Mouse (Mus musculus) stomach, embryonic 16.5 days (tissue): ENCODE results near the gene Guca2a. TPM values are rescaled to one million over a fixed set of nuclear protein-coding genes. Genes with fewer than 3 reads are reported as not detected.

Experiments used
- ATAC-seq: fragments of 200-750 bp; cut with Nextera tagmentation; 2 replicates; pipeline ENCODE4 v1.8.0; 2017; ENCODE audit warnings: moderate number of reproducible peaks, moderate TSS enrichment; ENCODE audit not compliant: insufficient read depth, low FRiP score
- H3K27ac ChIP-seq: fragments of 300-500 bp; sonication (generic); 2 replicates; pipeline ENCODE4 v1.5.1; 2014; ENCODE audit warnings: low read length
- H3K27me3 ChIP-seq: fragments of 300-500 bp; sonication (generic); 2 replicates; pipeline ENCODE4 v1.6.1; 2014; ENCODE audit warnings: low read length, control low read depth, mixed read lengths; ENCODE audit not compliant: control insufficient read depth, insufficient read depth
- H3K36me3 ChIP-seq: fragments of 300-500 bp; sonication (generic); 2 replicates; pipeline ENCODE4 v1.6.1; 2014; ENCODE audit warnings: low read length; ENCODE audit not compliant: control insufficient read depth, insufficient read depth
- H3K4me1 ChIP-seq: fragments of 300-500 bp; sonication (generic); 2 replicates; pipeline ENCODE4 v1.6.1; 2014; ENCODE audit warnings: low read length, control low read depth, mixed read lengths; ENCODE audit not compliant: control insufficient read depth, insufficient read depth
- H3K4me2 ChIP-seq: fragments of 300-500 bp; sonication (generic); 2 replicates; pipeline ENCODE4 v1.6.1; 2014; ENCODE audit warnings: low read depth, low read length, mixed read lengths
- H3K4me3 ChIP-seq: fragments of 300-500 bp; sonication (generic); replicated peaks from 2 replicates; pipeline ENCODE4 v1.5.1; 2014; ENCODE audit warnings: mild to moderate bottlenecking, low read length
- H3K9ac ChIP-seq: fragments of 300-500 bp; sonication (generic); 2 replicates; pipeline ENCODE4 v1.6.1; 2014; ENCODE audit warnings: low read length
- H3K9me3 ChIP-seq: fragments of 300-500 bp; sonication (generic); replicated peaks from 2 replicates; pipeline ENCODE4 v1.6.1; 2016; ENCODE audit warnings: low read length, control low read depth; ENCODE audit not compliant: control insufficient read depth
- WGBS: fragments of 180-500 bp; shearing (Covaris S2); extraction: QIAGEN DNeasy Blood & Tissue Kit; methylation state at CpG from one replicate; pipeline ENCODE4 v1.1.7; 2014; 5-methylcytosine and 5-hydroxymethylcytosine counted together
- polyA plus RNA-seq: library from polyadenylated mRNA; unstranded; fragments of >200 nt; fragmentation: Nextera tagmentation; extraction: Ambion mirVana; gene quantifications from 2 replicates; pipeline ENCODE4 v1.2.1, GENCODE M21; 2015

Gene Guca2a
- polyA plus RNA-seq, result 8.6 and 10.7 TPM in 2 replicates

- peak; percentile 61; the same call in 1 of the 2 replicates for ATAC-seq
- H3K27me3 ChIP-seq, result no peaks in the 10 kb centered on the region
- H3K4me2 ChIP-seq, result no peak within 1 kb of the TSS
- WGBS, result 65% methylated on average over 4 of the region's 4 CpGs
- H3K4me1 ChIP-seq, result no peaks in the 10 kb centered on the region
- no peaks in the 10 kb centered on the region for H3K9me3 ChIP-seq
- no peak within 1 kb of the TSS for H3K9ac ChIP-seq
- no peak within 1 kb of the TSS for H3K27ac ChIP-seq
- H3K36me3 ChIP-seq, result no peaks in the 10 kb centered on the region
- no peak within 1 kb of the TSS for H3K4me3 ChIP-seq
Measured at GRCm38 (mm10) chr4:119637176-119637845, at the start of gene Guca2a. Guca2a (plus strand) TSS chr4:119637704.

GRCm38 (mm10) chr4:119588037-119588436 is 49.5 kb upstream of the Guca2a start:
- no peak overlapping the region for H3K4me3 ChIP-seq
- H3K4me1 ChIP-seq, result no peaks in the 10 kb centered on the region
- no peak for ATAC-seq
- H3K9me3 ChIP-seq, result no peaks in the 10 kb centered on the region
- peaks cover 2% of the 10 kb centered on the region; the same call in 1 of the 2 replicates for H3K36me3 ChIP-seq
- H3K4me2 ChIP-seq, result no peak overlapping the region
- no peaks in the 10 kb centered on the region for H3K27me3 ChIP-seq
- H3K27ac ChIP-seq, result no peak overlapping the region
- WGBS, result 95% methylated on average over 2 of the region's 2 CpGs
- H3K9ac ChIP-seq, result no peak overlapping the region

- Histone ChIP-seq H3K36me3 (peaks cover 2% of the 10 kb centered on the region; the same call in 1 of the 2 replicates), H3K9ac (no peak overlapping the region), H3K27ac (no peak overlapping the region), H3K4me2 (no peak overlapping the region), H3K4me3 (no peak overlapping the region), H3K27me3 (no peaks in the 10 kb centered on the region), H3K4me1 (no peaks in the 10 kb centered on the region), H3K9me3 (no peaks in the 10 kb centered on the region)
- ATAC-seq, result no peak
- WGBS, result 63% methylated on average over 2 of the region's 2 CpGs
Measured at GRCm38 (mm10) chr4:119589423-119589822, 48.1 kb upstream of the Guca2a start.

GRCm38 (mm10) chr4:119590027-119590426 is 47.5 kb upstream of the Guca2a start:
- no peak overlapping the region for H3K27ac ChIP-seq
- no peaks in the 10 kb centered on the region for H3K27me3 ChIP-seq
- H3K4me1 ChIP-seq, result no peaks in the 10 kb centered on the region
- 81% methylated on average over 1 of the region's 1 CpGs for WGBS
- no peak overlapping the region for H3K9ac ChIP-seq
- H3K9me3 ChIP-seq, result no peaks in the 10 kb centered on the region
- H3K4me3 ChIP-seq, result no peak overlapping the region
- ATAC-seq, result no peak
- H3K4me2 ChIP-seq, result no peak overlapping the region
- peaks cover 2% of the 10 kb centered on the region; the same call in 1 of the 2 replicates for H3K36me3 ChIP-seq

- Histone ChIP-seq H3K27me3 (no peaks in the 10 kb centered on the region), H3K4me3 (no peak overlapping the region), H3K4me2 (no peak overlapping the region), H3K9me3 (no peaks in the 10 kb centered on the region), H3K36me3 (peaks cover 2% of the 10 kb centered on the region; the same call in 1 of the 2 replicates), H3K9ac (no peak overlapping the region), H3K27ac (no peak overlapping the region), H3K4me1 (no peaks in the 10 kb centered on the region)
- no peak for ATAC-seq
- WGBS, result 77% methylated on average over 3 of the region's 3 CpGs
Measured at GRCm38 (mm10) chr4:119592479-119592878, 45.0 kb upstream of the Guca2a start.

GRCm38 (mm10) chr4:119594331-119594730 is 43.2 kb upstream of the Guca2a start:
- Histone ChIP-seq H3K27me3 (no peaks in the 10 kb centered on the region), H3K36me3 (no peaks in the 10 kb centered on the region), H3K4me1 (no peaks in the 10 kb centered on the region), H3K27ac (no peak overlapping the region), H3K9me3 (no peaks in the 10 kb centered on the region), H3K9ac (no peak overlapping the region), H3K4me2 (no peak overlapping the region), H3K4me3 (no peak overlapping the region)
- 92% methylated on average over 14 of the region's 14 CpGs for WGBS
- ATAC-seq, result no peak

- H3K9me3 ChIP-seq, result no peaks in the 10 kb centered on the region
- no peak overlapping the region for H3K9ac ChIP-seq
- no peaks in the 10 kb centered on the region for H3K4me1 ChIP-seq
- no peak overlapping the region for H3K4me3 ChIP-seq
- no peak for ATAC-seq
- H3K4me2 ChIP-seq, result no peak overlapping the region
- H3K27me3 ChIP-seq, result no peaks in the 10 kb centered on the region
- WGBS, result 36% methylated on average over 1 of the region's 1 CpGs
- H3K27ac ChIP-seq, result no peak overlapping the region
- no peaks in the 10 kb centered on the region for H3K36me3 ChIP-seq
Measured at GRCm38 (mm10) chr4:119599605-119600004, 37.9 kb upstream of the Guca2a start.

- ATAC-seq, result no peak
- no peaks in the 10 kb centered on the region for H3K27me3 ChIP-seq
- no peak overlapping the region for H3K4me3 ChIP-seq
- H3K9ac ChIP-seq, result no peak overlapping the region
- H3K4me1 ChIP-seq, result 0 out of 2 replicates have a peak, but pooled peaks cover 4% of the 10 kb centered on the region
- H3K36me3 ChIP-seq, result peaks cover 8% of the 10 kb centered on the region; the same call in 1 of the 2 replicates
- no peaks in the 10 kb centered on the region for H3K9me3 ChIP-seq
- WGBS, result 85% methylated on average over 1 of the region's 1 CpGs
- no peak overlapping the region for H3K27ac ChIP-seq
- H3K4me2 ChIP-seq, result no peak overlapping the region
Measured at GRCm38 (mm10) chr4:119609488-119609887, 28.0 kb upstream of the Guca2a start.

GRCm38 (mm10) chr4:119614078-119614477 is 23.4 kb upstream of the Guca2a start:
- Histone ChIP-seq H3K4me3 (no peak overlapping the region), H3K27me3 (no peaks in the 10 kb centered on the region), H3K36me3 (no peaks in the 10 kb centered on the region), H3K9me3 (no peaks in the 10 kb centered on the region), H3K27ac (no peak overlapping the region), H3K4me1 (0 out of 2 replicates have a peak, but pooled peaks cover 4% of the 10 kb centered on the region), H3K4me2 (no peak overlapping the region), H3K9ac (no peak overlapping the region)
- ATAC-seq, result no peak
- 42% methylated on average over 1 of the region's 1 CpGs for WGBS
